In genomic region chr4:149556111-149556510, GRCm38 (mm10) we compare ENCODE assay signal across 19 mouse cellular contexts. TPM values are rescaled to one million over a fixed set of nuclear protein-coding genes. Genes with fewer than 3 reads are reported as not detected.
A peak's percentile ranks its signal among the peaks of the same experiment; 100 is the strongest.
DNase-seq lines count a peak whose midpoint lies in the region; ATAC-seq and TF ChIP-seq lines count a peak whose summit lies in the region.
"Had no signal": no experiment of that assay in that cellular context is flagged by ENCODE, and none has a peak within 500 bp of the region (broad histone marks: within the 10 kb centered on the region; RNA-seq: fewer than 3 reads in every experiment).

No protein-coding gene starts in this region.

- H3K36me3 ChIP-seq in embryonic facial prominence, embryonic 15.5 days = 0 out of 2 replicates have a peak, but pooled peaks cover 12% of the 10 kb centered on the region
- peaks cover 23% of the 10 kb centered on the region for H3K36me3 ChIP-seq in hindbrain, embryonic 13.5 days

- peak; percentile 57 to 69 for DNase-seq in frontal cortex, postnatal 14 days (ENCODE audit: low spot score in 2 of 2)
- DNase-seq in left cerebral cortex, adult 2 months (ENCODE audit: extremely low spot score in 1 of 2, low spot score in 2 of 2) = peak; percentile 75 to 79
- DNase-seq in right cerebral cortex, postnatal 25 days = peak; percentile 85
- DNase-seq in cerebellum, postnatal 10 days = no peak
- DNase-seq in lung, postnatal 14 days = no peak
- DNase-seq: cerebellum, postnatal 25 days; gastrocnemius, postnatal 36 days; heart, postnatal 14 days; lung, adult 2 months; lung, postnatal 4 days; thymus, adult 18-20 months had no signal

- H3K4me3 ChIP-seq in embryonic facial prominence, embryonic 15.5 days (replicated peaks) = no peak overlapping the region
- no peak overlapping the region for H3K4me3 ChIP-seq in left cerebral cortex, adult 2 months
- no peak overlapping the region for H3K4me3 ChIP-seq in hindbrain, embryonic 13.5 days
- H3K4me3 ChIP-seq: heart, embryonic 10.5 days; hindbrain, embryonic 15.5 days; kidney, embryonic 15.5 days; midbrain, embryonic 12.5 days; neural tube, embryonic 13.5 days had no signal

- intact Hi-C loops in left cerebral cortex, adult 2 months (cut with DNase I) = no loop called here

- H3K9ac ChIP-seq in embryonic facial prominence, embryonic 15.5 days = no peak overlapping the region
- no peak overlapping the region for H3K9ac ChIP-seq in hindbrain, embryonic 13.5 days
- H3K9ac ChIP-seq: hindbrain, embryonic 15.5 days; kidney, embryonic 15.5 days; midbrain, embryonic 12.5 days; neural tube, embryonic 13.5 days had no signal

- TF ChIP-seq CTCF in left cerebral cortex, adult 2 months (IDR thresholded peaks at IDR 0.05) = no peak

- no peaks in the 10 kb centered on the region for H3K27me3 ChIP-seq in embryonic facial prominence, embryonic 15.5 days
- no peaks in the 10 kb centered on the region for H3K27me3 ChIP-seq in hindbrain, embryonic 13.5 days
- H3K27me3 ChIP-seq: hindbrain, embryonic 15.5 days; kidney, embryonic 15.5 days; midbrain, embryonic 12.5 days; neural tube, embryonic 13.5 days had no signal

- no peak overlapping the region for H3K27ac ChIP-seq in embryonic facial prominence, embryonic 15.5 days (replicated peaks)
- H3K27ac ChIP-seq in left cerebral cortex, adult 2 months = peak overlapping the region; percentile 83
- no peak overlapping the region for H3K27ac ChIP-seq in hindbrain, embryonic 13.5 days
- H3K27ac ChIP-seq: heart, embryonic 10.5 days; hindbrain, embryonic 15.5 days; kidney, embryonic 15.5 days; midbrain, embryonic 12.5 days; neural tube, embryonic 13.5 days had no signal

- H3K4me1 ChIP-seq in embryonic facial prominence, embryonic 15.5 days = peaks cover 5% of the 10 kb centered on the region
- peaks cover 11% of the 10 kb centered on the region; the same call in 1 of the 2 replicates for H3K4me1 ChIP-seq in hindbrain, embryonic 13.5 days (replicated peaks)
- H3K4me1 ChIP-seq: hindbrain, embryonic 15.5 days; midbrain, embryonic 12.5 days had no signal

- WGBS in embryonic facial prominence, embryonic 15.5 days = 77% methylated on average over 4 of the region's 4 CpGs
- 86% methylated on average over 4 of the region's 4 CpGs for WGBS in hindbrain, embryonic 13.5 days

- ATAC-seq in embryonic facial prominence, embryonic 15.5 days (ENCODE audit: insufficient number of reproducible peaks, low FRiP score, low TSS enrichment, low read depth) = peak; percentile 55
- no peak for ATAC-seq in hindbrain, embryonic 13.5 days (ENCODE audit: low FRiP score)
- ATAC-seq: intestine, embryonic 16.5 days had no signal

- no peak overlapping the region for H3K4me2 ChIP-seq in embryonic facial prominence, embryonic 15.5 days (replicated peaks)
- no peak overlapping the region for H3K4me2 ChIP-seq in hindbrain, embryonic 13.5 days
- H3K4me2 ChIP-seq: hindbrain, embryonic 15.5 days; kidney, embryonic 15.5 days; midbrain, embryonic 12.5 days; neural tube, embryonic 13.5 days had no signal

- no peaks in the 10 kb centered on the region for H3K9me3 ChIP-seq in embryonic facial prominence, embryonic 15.5 days (replicated peaks)
- no peaks in the 10 kb centered on the region for H3K9me3 ChIP-seq in hindbrain, embryonic 13.5 days
- H3K9me3 ChIP-seq: heart, embryonic 10.5 days; hindbrain, embryonic 15.5 days; kidney, embryonic 15.5 days; neural tube, embryonic 13.5 days had no signal

RNA-seq across cellular contexts. Expression of gene Clstn1, which starts 30.2 kb away (rescaled TPM):
- 64.5 and 71.4 TPM in 2 replicates for polyA plus RNA-seq in embryonic facial prominence, embryonic 15.5 days (2015; fragmentation: Nextera tagmentation; extraction: Ambion mirVana)
- total RNA-seq in left cerebral cortex, adult 2 months (2021) = 1,000 to 10,000 TPM; 1,405 to 1,413 TPM
- polyA plus RNA-seq in hindbrain, embryonic 13.5 days (2015; fragmentation: Nextera tagmentation; extraction: Ambion mirVana) = 64.6 and 83.6 TPM in 2 replicates

RNA-seq across cellular contexts. Expression of gene Ctnnbip1, which starts 38.1 kb away (rescaled TPM):
- 67.8 and 72.7 TPM in 2 replicates for polyA plus RNA-seq in embryonic facial prominence, embryonic 15.5 days (2015; fragmentation: Nextera tagmentation; extraction: Ambion mirVana)
- 10 to 100 TPM; 35.3 to 35.9 TPM for total RNA-seq in left cerebral cortex, adult 2 months (2021)
- polyA plus RNA-seq in hindbrain, embryonic 13.5 days (2015; fragmentation: Nextera tagmentation; extraction: Ambion mirVana) = 85.3 and 85.4 TPM in 2 replicates

Comparison
In these comparisons a context has a peak if more than half of its experiments do, and no peak if none do; other contexts are left out.
1. DNase-seq: peak in frontal cortex, postnatal 14 days (2 of 2), left cerebral cortex, adult 2 months (2 of 2) and right cerebral cortex, postnatal 25 days (single experiment); none in cerebellum, postnatal 10 days (0 of 2) and lung, postnatal 14 days (single experiment).